Mouse (Mus musculus) hindbrain, embryonic 11.5 days (tissue): Measurements from ENCODE around the gene Slc31a2. TPM values are rescaled to one million over a fixed set of nuclear protein-coding genes. Genes with fewer than 3 reads are reported as not detected.

Source experiments
- ATAC-seq: fragments of 200-750 bp; cut with Nextera tagmentation; 2 replicates; pipeline ENCODE4 v1.8.0; 2017; ENCODE audit warnings: mild to moderate bottlenecking, moderate TSS enrichment, moderate library complexity; ENCODE audit not compliant: low FRiP score
- DNase-seq: peaks from one replicate; pipeline ENCODE4 v3.0.0-alpha.2; 2015; ENCODE audit warnings: low spot score
- H3K27ac ChIP-seq: fragments of 300-500 bp; sonication (generic); 2 replicates; pipeline ENCODE4 v1.5.1; 2014; ENCODE audit warnings: mild to moderate bottlenecking, low read depth, low read length
- H3K27me3 ChIP-seq: fragments of 300-500 bp; sonication (generic); 2 replicates; pipeline ENCODE4 v1.6.1; 2014; ENCODE audit warnings: mild to moderate bottlenecking, low read length, moderate library complexity, mixed read lengths; ENCODE audit not compliant: control insufficient read depth, insufficient read depth
- H3K36me3 ChIP-seq: fragments of 300-500 bp; sonication (generic); 2 replicates; pipeline ENCODE4 v1.6.1; 2014; ENCODE audit warnings: mild to moderate bottlenecking, low read length, moderate library complexity, mixed read lengths; ENCODE audit not compliant: control insufficient read depth, insufficient read depth
- H3K4me1 ChIP-seq: fragments of 300-500 bp; sonication (generic); replicated peaks from 2 replicates; pipeline ENCODE4 v1.6.1; 2014; ENCODE audit warnings: low read length, mixed read lengths; ENCODE audit not compliant: control insufficient read depth, insufficient read depth
- H3K4me2 ChIP-seq: fragments of 300-500 bp; sonication (generic); replicated peaks from 2 replicates; pipeline ENCODE4 v1.6.1; 2014; ENCODE audit warnings: mild to moderate bottlenecking, low read depth, low read length
- H3K4me3 ChIP-seq: fragments of 300-500 bp; sonication (generic); 2 replicates; pipeline ENCODE4 v1.5.1; 2014; ENCODE audit warnings: low read depth, low read length
- H3K9ac ChIP-seq: fragments of 300-500 bp; sonication (generic); 2 replicates; pipeline ENCODE4 v1.6.1; 2014; ENCODE audit warnings: low read depth, low read length
- H3K9me3 ChIP-seq: fragments of 300-500 bp; sonication (generic); 2 replicates; pipeline ENCODE4 v1.6.1; 2016; ENCODE audit warnings: low read length; ENCODE audit not compliant: control insufficient read depth
- WGBS: fragments of 180-500 bp; shearing (Covaris S2); extraction: QIAGEN DNeasy Blood & Tissue Kit; methylation state at CpG from one replicate; pipeline ENCODE4 v1.1.7; 2014; 5-methylcytosine and 5-hydroxymethylcytosine counted together
- polyA plus RNA-seq: library from polyadenylated mRNA; unstranded; fragments of >200 nt; fragmentation: Nextera tagmentation; extraction: Ambion mirVana; gene quantifications from 2 replicates; pipeline ENCODE4 v1.2.1, GENCODE M21; 2014

Slc31a2 gene
- polyA plus RNA-seq, 1 experiment from 2014 or later: 13.3 TPM

DNA sequence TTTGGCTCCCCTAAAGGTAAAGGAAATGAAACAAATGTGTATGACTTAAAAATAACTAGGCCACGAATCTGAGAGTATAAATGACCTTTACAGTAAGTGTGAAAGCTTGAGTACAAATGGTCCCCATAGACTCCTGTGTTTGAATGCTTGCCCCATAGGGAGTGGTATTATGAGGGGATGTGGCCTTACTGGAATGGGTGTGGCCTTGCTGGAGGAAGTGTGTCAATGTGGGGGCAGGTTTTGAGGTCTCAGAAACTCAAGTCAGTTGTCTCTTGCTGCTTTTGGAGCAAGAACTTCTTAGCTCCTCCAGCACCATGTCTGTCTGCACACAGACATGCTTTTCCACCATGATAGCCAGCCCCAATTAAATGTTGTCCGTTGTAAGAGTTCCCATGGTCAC, 54.1 kb downstream of the Slc31a2 start:
- Histone ChIP-seq H3K27me3 (no peaks in the 10 kb centered on the region), H3K4me2 (no peak overlapping the region), H3K4me1 (no peaks in the 10 kb centered on the region), H3K9me3 (no peaks in the 10 kb centered on the region), H3K4me3 (no peak overlapping the region), H3K27ac (no peak overlapping the region), H3K9ac (no peak overlapping the region), H3K36me3 (peaks cover 3% of the 10 kb centered on the region; the same call in 1 of the 2 replicates)
- ATAC-seq (no peak), DNase-seq (no peak)
- WGBS: 95% methylated on average over 2 of the region's 2 CpGs

- Histone ChIP-seq H3K4me2 (no peak overlapping the region), H3K27ac (no peak overlapping the region), H3K9me3 (no peaks in the 10 kb centered on the region), H3K36me3 (no peaks in the 10 kb centered on the region), H3K4me1 (no peaks in the 10 kb centered on the region), H3K9ac (no peak overlapping the region), H3K4me3 (no peak overlapping the region), H3K27me3 (no peaks in the 10 kb centered on the region)
- DNase-seq (no peak), ATAC-seq (no peak)
- WGBS: 71% methylated on average over 1 of the region's 1 CpGs
Observed at GRCm38 (mm10) chr4:62318294-62318693, 55.9 kb downstream of the Slc31a2 start.

- Histone ChIP-seq H3K36me3 (no peaks in the 10 kb centered on the region), H3K27me3 (no peaks in the 10 kb centered on the region), H3K27ac (no peak overlapping the region), H3K4me2 (no peak overlapping the region), H3K9ac (no peak overlapping the region), H3K4me3 (no peak overlapping the region), H3K4me1 (no peaks in the 10 kb centered on the region), H3K9me3 (no peaks in the 10 kb centered on the region)
- DNase-seq (no peak), ATAC-seq (no peak)
- 91% methylated on average over 3 of the region's 3 CpGs for WGBS
Observed at GRCm38 (mm10) chr4:62322684-62323083, 60.3 kb downstream of the Slc31a2 start.

GRCm38 (mm10) chr4:62326111-62326510, 63.7 kb downstream of the Slc31a2 start:
- no peak overlapping the region for H3K9ac ChIP-seq
- no peak overlapping the region for H3K27ac ChIP-seq
- no peak overlapping the region for H3K4me3 ChIP-seq
- no peak overlapping the region for H3K4me2 ChIP-seq
- H3K4me1 ChIP-seq: no peaks in the 10 kb centered on the region
- H3K36me3 ChIP-seq: no peaks in the 10 kb centered on the region
- ATAC-seq (no peak), DNase-seq (no peak)
- no peaks in the 10 kb centered on the region for H3K9me3 ChIP-seq
- H3K27me3 ChIP-seq: no peaks in the 10 kb centered on the region

GRCm38 (mm10) chr4:62328941-62329660, 66.7 kb downstream of the Slc31a2 start:
- H3K36me3 ChIP-seq: no peaks in the 10 kb centered on the region
- no peak for DNase-seq
- no peaks in the 10 kb centered on the region for H3K9me3 ChIP-seq
- no peak overlapping the region for H3K9ac ChIP-seq
- WGBS: 87% methylated on average over 6 of the region's 6 CpGs
- no peak overlapping the region for H3K4me3 ChIP-seq
- H3K4me1 ChIP-seq: no peaks in the 10 kb centered on the region
- H3K27me3 ChIP-seq: no peaks in the 10 kb centered on the region
- H3K27ac ChIP-seq: no peak overlapping the region
- ATAC-seq: no peak
- H3K4me2 ChIP-seq: no peak overlapping the region

DNA sequence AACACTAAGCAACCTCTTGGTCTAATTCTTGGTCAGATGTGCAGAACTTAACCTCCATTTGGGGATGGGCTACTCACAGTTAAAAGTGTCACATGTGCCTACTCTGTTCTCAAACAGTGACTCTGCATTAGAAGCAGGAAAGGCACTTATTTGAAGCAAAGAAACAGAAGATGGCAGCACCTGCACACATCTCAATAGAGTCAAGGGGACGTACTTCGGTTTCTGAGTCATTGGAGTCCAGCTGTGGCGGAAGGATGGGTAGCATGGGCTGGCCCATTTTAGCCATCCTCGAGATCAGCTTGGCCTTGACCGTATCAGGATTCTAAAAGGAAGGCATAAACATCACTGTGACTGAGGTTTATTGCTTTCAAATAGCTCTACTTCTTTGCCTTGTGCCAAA, 69.6 kb downstream of the Slc31a2 start:
- H3K4me2 ChIP-seq: no peak overlapping the region
- H3K36me3 ChIP-seq: no peaks in the 10 kb centered on the region
- H3K4me1 ChIP-seq: no peaks in the 10 kb centered on the region
- DNase-seq: no peak
- H3K27me3 ChIP-seq: no peaks in the 10 kb centered on the region
- H3K9me3 ChIP-seq: no peaks in the 10 kb centered on the region
- H3K4me3 ChIP-seq: no peak overlapping the region
- no peak for ATAC-seq
- WGBS: 87% methylated on average over 5 of the region's 5 CpGs
- no peak overlapping the region for H3K9ac ChIP-seq
- no peak overlapping the region for H3K27ac ChIP-seq

DNA sequence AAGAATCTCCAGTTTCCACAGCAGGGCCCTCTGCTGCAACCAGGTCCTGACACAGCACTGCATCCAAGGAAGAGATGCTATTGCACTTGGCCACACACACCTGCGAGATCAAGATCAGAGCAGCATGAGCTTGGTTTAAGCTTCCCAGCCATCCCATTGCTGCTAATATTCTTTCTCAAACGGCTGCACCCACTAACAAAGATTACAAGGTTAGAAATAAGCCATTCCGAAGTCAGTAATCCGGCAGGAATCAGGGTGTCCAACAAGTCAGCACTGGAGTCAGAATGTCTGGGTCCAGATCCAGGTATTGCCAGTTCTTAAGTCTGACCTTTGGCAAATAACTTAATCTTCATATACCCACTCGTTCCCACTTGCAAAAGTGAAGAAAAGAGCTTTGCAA, 76.2 kb downstream of the Slc31a2 start:
- Histone ChIP-seq H3K27me3 (no peaks in the 10 kb centered on the region), H3K9me3 (no peaks in the 10 kb centered on the region), H3K4me1 (no peaks in the 10 kb centered on the region), H3K36me3 (no peaks in the 10 kb centered on the region), H3K4me3 (no peak overlapping the region), H3K9ac (no peak overlapping the region), H3K27ac (no peak overlapping the region), H3K4me2 (no peak overlapping the region)
- WGBS: 94% methylated on average over 5 of the region's 5 CpGs
- DNase-seq (no peak), ATAC-seq (no peak)

DNA sequence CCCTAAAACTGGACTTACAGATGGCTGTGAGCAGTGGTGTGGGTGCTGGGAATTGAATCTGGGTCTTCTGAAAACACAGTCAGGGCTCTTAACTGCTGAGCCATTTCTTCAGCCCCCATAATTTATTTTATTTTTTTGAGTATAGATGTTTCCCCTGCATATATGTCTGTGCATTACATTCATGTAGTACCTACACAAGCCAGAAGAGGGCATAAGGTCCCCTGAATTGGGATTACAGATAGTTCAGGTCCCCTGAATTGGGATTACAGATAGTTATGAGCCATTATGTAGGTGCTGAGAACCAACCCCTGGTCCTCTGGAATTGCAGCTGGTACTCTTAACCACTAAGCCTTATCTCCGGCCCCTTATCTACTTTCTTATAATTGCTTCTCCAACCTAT, 81.6 kb downstream of the Slc31a2 start:
- ATAC-seq: no peak
- H3K4me2 ChIP-seq: no peak overlapping the region
- no peaks in the 10 kb centered on the region for H3K27me3 ChIP-seq
- no peaks in the 10 kb centered on the region for H3K36me3 ChIP-seq
- no peaks in the 10 kb centered on the region for H3K4me1 ChIP-seq
- H3K9me3 ChIP-seq: no peaks in the 10 kb centered on the region
- no peak overlapping the region for H3K4me3 ChIP-seq
- no peak overlapping the region for H3K9ac ChIP-seq
- H3K27ac ChIP-seq: no peak overlapping the region
- DNase-seq: no peak
- 100% methylated on average over 1 of the region's 1 CpGs for WGBS

DNA sequence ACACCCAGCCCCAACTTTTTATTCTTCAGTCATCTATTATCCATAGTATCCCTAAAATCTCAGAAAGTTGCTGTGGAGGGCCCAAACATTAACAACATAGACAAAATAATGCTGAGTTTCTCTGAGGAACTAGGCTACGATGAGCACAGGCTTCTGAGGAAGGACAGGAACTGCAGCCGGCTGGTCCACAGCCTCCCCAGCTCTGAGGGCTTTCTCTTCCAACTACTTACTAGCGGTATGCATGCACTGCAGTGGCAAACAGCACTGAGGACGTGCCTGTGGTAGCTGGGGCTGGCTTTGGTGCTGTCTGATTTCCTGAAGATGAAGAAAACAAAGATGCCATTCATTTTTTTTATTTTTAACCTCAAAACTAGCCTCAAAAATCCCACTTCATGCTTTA, 83.5 kb downstream of the Slc31a2 start:
- 85% methylated on average over 4 of the region's 4 CpGs for WGBS
- no peaks in the 10 kb centered on the region for H3K27me3 ChIP-seq
- no peak for ATAC-seq
- no peaks in the 10 kb centered on the region for H3K36me3 ChIP-seq
- no peak overlapping the region for H3K27ac ChIP-seq
- H3K4me1 ChIP-seq: no peaks in the 10 kb centered on the region
- H3K9ac ChIP-seq: no peak overlapping the region
- no peak overlapping the region for H3K4me3 ChIP-seq
- H3K4me2 ChIP-seq: no peak overlapping the region
- DNase-seq: no peak
- no peaks in the 10 kb centered on the region for H3K9me3 ChIP-seq
